Mouse (Mus musculus) adrenal gland, postnatal 36 days (tissue): ENCODE results near the gene Olfr15. TPM values are rescaled to one million over a fixed set of nuclear protein-coding genes. Genes with fewer than 3 reads are reported as not detected.
A peak's percentile ranks its signal among the peaks of the same experiment; 100 is the strongest.

Experiments used
- DNase-seq, 2 experiments: peaks; one replicate each; pipeline ENCODE4 v3.0.0; 2021; ENCODE audit warnings: mixed read lengths in 1 of 2
- total RNA-seq, 2 experiments: library from RNA; stranded (reverse); gene quantifications; 2 replicates each; pipeline ENCODE4 v1.2.3; 2021

Gene Olfr15
- total RNA-seq, 2 experiments from 2014 or later = not detected

- no peak for DNase-seq
Observed at GRCm38 (mm10) chr16:3876346-3876745, 45.7 kb downstream of the Olfr15 start.

GRCm38 (mm10) chr16:3884201-3885064 lies 53.8 kb downstream of the Olfr15 start, which contains the start of the genes Zfp597 and Gm20695:
Gene Zfp597 (minus strand): TSS chr16:3884561.
Gene Gm20695 (plus strand): TSS chr16:3884648.
- peak; percentile 98 for DNase-seq

GRCm38 (mm10) chr16:3885065-3885670 lies 54.5 kb downstream of the Olfr15 start:
- peak in 1 of 2 experiments; percentile 13 for DNase-seq

GRCm38 (mm10) chr16:3891621-3892295 lies 61.1 kb downstream of the Olfr15 start:
- no peak for DNase-seq

- DNase-seq = no peak
Observed at GRCm38 (mm10) chr16:3893739-3894138, 63.1 kb downstream of the Olfr15 start.

Other genes with a start within 250 kb of the Olfr15 start
- gene Olfr161, start 239.8 kb upstream of the Olfr15 start, total RNA-seq = not detected
- gene Mefv, start 112.8 kb upstream of the Olfr15 start, total RNA-seq = not detected
- gene Zfp263, start 86.8 kb upstream of the Olfr15 start, total RNA-seq = 10 to 100 TPM; 18.1 to 23.8 TPM
- gene Zfp174, start 16.4 kb downstream of the Olfr15 start, total RNA-seq = 10 to 100 TPM in 1 of 2 experiments, 1 to 10 TPM in 1; 2.5 to 12.0 TPM
- gene Naa60, start 41.5 kb downstream of the Olfr15 start, total RNA-seq = 100 to 1,000 TPM in 1 of 2 experiments, 10 to 100 TPM in 1; 74.8 to 115 TPM
- 10 to 100 TPM; 14.1 to 21.7 TPM for gene Zfp597, start 53.7 kb downstream of the Olfr15 start, total RNA-seq
- gene Gm20695, start 53.8 kb downstream of the Olfr15 start, total RNA-seq = 1 to 10 TPM; 1.3 to 1.5 TPM
- 1 to 10 TPM; 3.2 to 4.0 TPM for gene 1700037C18Rik, start 77.8 kb downstream of the Olfr15 start, total RNA-seq
- 10 to 100 TPM; 16.9 to 20.8 TPM for gene Cluap1, start 77.9 kb downstream of the Olfr15 start, total RNA-seq
- 1 to 10 TPM; 3.1 to 3.8 TPM for gene Nlrc3, start 145.8 kb downstream of the Olfr15 start, total RNA-seq
- 10 to 100 TPM; 18.1 to 53.9 TPM for gene Slx4, start 172.9 kb downstream of the Olfr15 start, total RNA-seq
- not detected for gene Dnase1, start 206.1 kb downstream of the Olfr15 start, total RNA-seq
- gene Trap1, start 246.9 kb downstream of the Olfr15 start, total RNA-seq = 100 to 1,000 TPM; 197 to 218 TPM